Mouse (Mus musculus) urinary bladder, postnatal 14 days (tissue): ENCODE measurements around the gene Nrl.
A peak's percentile ranks its signal among the peaks of the same experiment; 100 is the strongest.

Source experiments
- DNase-seq: peaks from one replicate; pipeline ENCODE4 v3.0.0; 2021; ENCODE audit warnings: low spot score

Gene Nrl

GRCm38 (mm10) chr14:55524785-55525184, at the start of gene Nrl:
Gene Nrl (minus strand): TSS chr14:55524981.
- DNase-seq: no peak

- DNase-seq: no peak
Observed at GRCm38 (mm10) chr14:55571760-55572159, 47.0 kb upstream of the Nrl start.

GRCm38 (mm10) chr14:55570588-55570987, 45.8 kb upstream of the Nrl start:
- no peak for DNase-seq

- no peak for DNase-seq
Observed at GRCm38 (mm10) chr14:55567496-55567895, 42.7 kb upstream of the Nrl start.

- DNase-seq: no peak
Observed at GRCm38 (mm10) chr14:55565748-55566147, 41.0 kb upstream of the Nrl start.

GRCm38 (mm10) chr14:55563249-55563648, 38.5 kb upstream of the Nrl start:
- DNase-seq: no peak

- no peak for DNase-seq
Observed at GRCm38 (mm10) chr14:55561860-55562259, 37.1 kb upstream of the Nrl start.

GRCm38 (mm10) chr14:55560202-55561073, 35.7 kb upstream of the Nrl start, which contains the start of gene A730061H03Rik:
Gene A730061H03Rik (minus strand): TSS chr14:55560406.
- DNase-seq: peak; percentile 98

- DNase-seq: peak; percentile 92
Observed at GRCm38 (mm10) chr14:55559799-55560201, 35.0 kb upstream of the Nrl start, which contains the start of gene Dcaf11. Gene Dcaf11 (plus strand): TSS chr14:55560006.

- DNase-seq: no peak
Observed at GRCm38 (mm10) chr14:55558740-55559448, 34.1 kb upstream of the Nrl start.

- DNase-seq: no peak
Observed at GRCm38 (mm10) chr14:55557587-55557986, 32.8 kb upstream of the Nrl start.

- peak; percentile 92 for DNase-seq
Observed at GRCm38 (mm10) chr14:55557003-55557402, 32.2 kb upstream of the Nrl start.

- no peak for DNase-seq
Observed at GRCm38 (mm10) chr14:55555788-55556187, 31.0 kb upstream of the Nrl start.

- DNase-seq: no peak
Observed at GRCm38 (mm10) chr14:55554635-55555034, 29.9 kb upstream of the Nrl start.

- no peak for DNase-seq
Observed at GRCm38 (mm10) chr14:55551794-55552193, 27.0 kb upstream of the Nrl start.

GRCm38 (mm10) chr14:55551347-55551746, 26.6 kb upstream of the Nrl start:
- no peak for DNase-seq

- no peak for DNase-seq
Observed at GRCm38 (mm10) chr14:55550191-55550590, 25.4 kb upstream of the Nrl start.

- peak; percentile 32 for DNase-seq
Observed at GRCm38 (mm10) chr14:55544334-55544733, 19.6 kb upstream of the Nrl start.

GRCm38 (mm10) chr14:55542268-55542667, 17.5 kb upstream of the Nrl start:
- no peak for DNase-seq

GRCm38 (mm10) chr14:55540787-55541321, 16.1 kb upstream of the Nrl start:
- peak; percentile 90 for DNase-seq

GRCm38 (mm10) chr14:55540067-55540786, 15.4 kb upstream of the Nrl start, which contains the start of gene Pck2:
Gene Pck2 (plus strand): TSS chr14:55540266.
- peak; percentile 94 for DNase-seq
